Mouse (Mus musculus) embryonic facial prominence, embryonic 14.5 days (tissue): ENCODE results near the gene Tmprss11e. TPM values are rescaled to one million over a fixed set of nuclear protein-coding genes. Genes with fewer than 3 reads are reported as not detected.

Source experiments
- ATAC-seq: fragments of 200-750 bp; cut with Nextera tagmentation; 2 replicates; pipeline ENCODE4 v1.8.0; 2017; ENCODE audit warnings: low read depth, moderate number of reproducible peaks, moderate TSS enrichment
- DNase-seq: peaks from one replicate; pipeline ENCODE4 v3.0.0-alpha.2; 2015; ENCODE audit warnings: low spot score
- H3K27ac ChIP-seq: fragments of 300-500 bp; sonication (generic); replicated peaks from 2 replicates; pipeline ENCODE4 v1.5.1; 2014; ENCODE audit warnings: low read depth, mild to moderate bottlenecking, low read length, moderate library complexity
- H3K27me3 ChIP-seq: fragments of 300-500 bp; sonication (generic); replicated peaks from 2 replicates; pipeline ENCODE4 v1.6.1; 2014; ENCODE audit warnings: low read length; ENCODE audit not compliant: control insufficient read depth, insufficient read depth
- H3K36me3 ChIP-seq: fragments of 300-500 bp; sonication (generic); 2 replicates; pipeline ENCODE4 v1.6.1; 2014; ENCODE audit warnings: low read length, mixed read lengths; ENCODE audit not compliant: control insufficient read depth, insufficient read depth
- H3K4me1 ChIP-seq: fragments of 300-500 bp; sonication (generic); 2 replicates; pipeline ENCODE4 v1.6.1; 2014; ENCODE audit warnings: antibody characterized with exemption, low read length; ENCODE audit not compliant: control insufficient read depth, insufficient read depth
- H3K4me2 ChIP-seq: fragments of 300-500 bp; sonication (generic); 2 replicates; pipeline ENCODE4 v1.6.1; 2014; ENCODE audit warnings: low read depth, mild to moderate bottlenecking, low read length, moderate library complexity, mixed read lengths
- H3K4me3 ChIP-seq: fragments of 300-500 bp; sonication (generic); 2 replicates; pipeline ENCODE4 v1.5.1; 2014; ENCODE audit warnings: low read depth, mild to moderate bottlenecking, low read length
- H3K9ac ChIP-seq: fragments of 300-500 bp; sonication (generic); 2 replicates; pipeline ENCODE4 v1.6.1; 2014; ENCODE audit warnings: low read depth, mild to moderate bottlenecking, low read length, moderate library complexity, mixed read lengths
- H3K9me3 ChIP-seq: fragments of 300-500 bp; sonication (generic); 2 replicates; pipeline ENCODE4 v1.6.1; 2016; ENCODE audit warnings: low read length; ENCODE audit not compliant: control insufficient read depth
- WGBS: fragments of 180-500 bp; shearing (Covaris S2); extraction: QIAGEN DNeasy Blood & Tissue Kit; methylation state at CpG from one replicate; pipeline ENCODE4 v1.1.7; 2014; 5-methylcytosine and 5-hydroxymethylcytosine counted together
- polyA plus RNA-seq: library from polyadenylated mRNA; unstranded; fragments of >200 nt; fragmentation: Nextera tagmentation; extraction: Ambion mirVana; gene quantifications from 2 replicates; pipeline ENCODE4 v1.2.1, GENCODE M21; 2014

Tmprss11e gene
- polyA plus RNA-seq, 1 experiment from 2014 or later = 0.24 TPM

DNA sequence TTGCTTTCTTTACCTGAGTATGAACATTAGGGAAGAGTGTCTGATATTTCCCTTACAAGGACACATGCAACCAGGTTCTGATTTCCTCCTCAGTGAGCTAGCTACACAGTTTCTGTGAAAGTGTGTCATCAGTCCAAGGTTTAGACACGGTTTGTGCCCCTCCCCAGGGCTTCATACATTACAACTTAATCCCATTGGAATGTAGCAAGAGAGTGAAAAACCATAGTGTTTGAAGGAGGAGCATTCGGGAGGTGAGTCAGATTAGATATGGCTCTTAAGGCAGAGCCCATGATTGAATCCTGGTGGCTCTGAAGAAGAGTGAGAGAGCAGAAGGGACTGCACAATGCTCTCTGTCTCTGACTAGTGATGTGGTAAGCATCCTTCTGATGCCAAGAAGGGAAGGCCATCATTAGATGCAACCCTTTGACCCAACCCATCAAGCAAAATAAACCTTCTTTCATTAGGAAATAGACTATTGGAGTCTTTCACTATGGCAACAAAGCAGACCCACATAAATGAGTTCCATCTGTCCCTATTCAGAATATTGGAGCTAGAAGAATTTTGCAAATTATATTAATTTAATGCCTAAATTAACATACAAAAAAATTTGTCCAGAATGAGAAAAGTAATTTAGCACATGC, 22.7 kb downstream of the Tmprss11e start:
- H3K4me2 ChIP-seq = no peak overlapping the region
- H3K9ac ChIP-seq = no peak overlapping the region
- H3K4me3 ChIP-seq = no peak overlapping the region
- H3K36me3 ChIP-seq = no peaks in the 10 kb centered on the region
- ATAC-seq = no peak; the same call in 1 of the 2 replicates
- no peaks in the 10 kb centered on the region for H3K4me1 ChIP-seq
- no peaks in the 10 kb centered on the region for H3K27me3 ChIP-seq
- no peaks in the 10 kb centered on the region for H3K9me3 ChIP-seq
- 8% methylated on average over 2 of the region's 2 CpGs for WGBS
- DNase-seq = peak; percentile 27
- no peak overlapping the region for H3K27ac ChIP-seq

DNA sequence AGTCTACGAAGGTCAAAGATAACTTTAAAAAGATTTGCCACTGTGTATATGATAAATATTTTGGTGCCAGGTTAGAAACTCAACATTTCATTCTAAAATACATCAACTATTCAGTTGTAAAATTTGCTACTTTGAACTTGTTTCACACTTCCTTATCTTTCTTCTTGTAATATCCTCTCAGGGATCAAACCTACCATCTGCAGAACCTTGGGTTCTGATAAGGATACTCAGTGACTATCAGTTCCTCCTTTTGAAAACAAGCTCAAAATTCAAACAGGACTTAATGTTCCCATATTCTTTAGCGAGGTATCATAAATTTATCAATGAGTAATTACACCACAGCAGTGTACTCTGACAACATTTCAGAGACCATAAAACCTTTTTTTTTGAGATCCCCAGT, 30.6 kb downstream of the Tmprss11e start:
- Histone ChIP-seq H3K4me1 (no peaks in the 10 kb centered on the region), H3K36me3 (no peaks in the 10 kb centered on the region), H3K9ac (no peak overlapping the region), H3K27ac (no peak overlapping the region), H3K4me2 (no peak overlapping the region), H3K4me3 (no peak overlapping the region), H3K27me3 (no peaks in the 10 kb centered on the region), H3K9me3 (no peaks in the 10 kb centered on the region)
- WGBS = 84% methylated on average over 2 of the region's 2 CpGs
- no peak for ATAC-seq
- no peak for DNase-seq

DNA sequence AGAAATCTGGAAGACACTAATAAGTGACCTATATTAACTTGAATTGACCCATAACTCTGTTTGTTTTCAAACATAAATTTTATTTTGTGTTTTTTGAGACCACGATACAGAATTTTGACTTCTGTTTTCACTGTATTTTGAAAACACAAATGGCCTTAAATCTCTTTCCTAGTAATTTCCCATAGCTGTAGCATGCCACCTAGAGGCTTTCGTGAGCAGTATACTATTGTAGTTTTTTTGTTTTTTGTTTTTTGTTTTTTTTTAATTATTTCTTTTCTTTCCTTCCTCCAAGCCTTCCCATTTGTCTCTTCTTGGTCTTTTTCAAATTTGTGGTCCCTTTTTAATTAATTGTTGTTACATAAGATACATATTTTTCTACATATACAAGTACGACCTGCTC, 40.7 kb downstream of the Tmprss11e start:
- H3K27me3 ChIP-seq = no peaks in the 10 kb centered on the region
- no peak for ATAC-seq
- H3K4me1 ChIP-seq = no peaks in the 10 kb centered on the region
- no peaks in the 10 kb centered on the region for H3K36me3 ChIP-seq
- no peak overlapping the region for H3K9ac ChIP-seq
- H3K4me2 ChIP-seq = no peak overlapping the region
- no peak for DNase-seq
- H3K4me3 ChIP-seq = no peak overlapping the region
- H3K9me3 ChIP-seq = no peaks in the 10 kb centered on the region
- WGBS = 72% methylated on average over 3 of the region's 3 CpGs
- no peak overlapping the region for H3K27ac ChIP-seq

DNA sequence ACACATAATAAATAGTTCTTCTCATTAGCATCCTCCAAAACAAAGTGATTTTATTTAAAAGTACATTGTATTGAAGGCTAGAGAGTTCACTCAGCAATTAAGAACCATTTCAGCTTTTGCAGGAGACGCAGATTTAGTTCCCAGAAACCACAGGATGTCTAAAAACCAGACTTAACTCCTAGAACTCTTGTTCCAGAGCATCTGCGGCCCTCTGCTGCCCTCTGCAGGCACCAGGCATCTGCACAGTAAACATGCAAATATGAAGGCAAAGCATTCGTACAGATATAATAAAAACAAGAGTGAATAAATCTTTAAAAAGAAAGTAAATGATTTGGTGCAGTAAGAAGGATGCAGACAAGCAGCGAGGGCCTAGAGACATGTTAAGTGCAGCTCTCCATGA, 60.9 kb downstream of the Tmprss11e start:
- no peaks in the 10 kb centered on the region for H3K4me1 ChIP-seq
- H3K4me3 ChIP-seq = no peak overlapping the region
- WGBS = 56% methylated on average over 4 of the region's 4 CpGs
- peak; percentile 71 for DNase-seq
- no peaks in the 10 kb centered on the region for H3K9me3 ChIP-seq
- no peak overlapping the region for H3K9ac ChIP-seq
- no peak overlapping the region for H3K27ac ChIP-seq
- H3K36me3 ChIP-seq = no peaks in the 10 kb centered on the region
- no peak for ATAC-seq
- no peaks in the 10 kb centered on the region for H3K27me3 ChIP-seq
- no peak overlapping the region for H3K4me2 ChIP-seq

DNA sequence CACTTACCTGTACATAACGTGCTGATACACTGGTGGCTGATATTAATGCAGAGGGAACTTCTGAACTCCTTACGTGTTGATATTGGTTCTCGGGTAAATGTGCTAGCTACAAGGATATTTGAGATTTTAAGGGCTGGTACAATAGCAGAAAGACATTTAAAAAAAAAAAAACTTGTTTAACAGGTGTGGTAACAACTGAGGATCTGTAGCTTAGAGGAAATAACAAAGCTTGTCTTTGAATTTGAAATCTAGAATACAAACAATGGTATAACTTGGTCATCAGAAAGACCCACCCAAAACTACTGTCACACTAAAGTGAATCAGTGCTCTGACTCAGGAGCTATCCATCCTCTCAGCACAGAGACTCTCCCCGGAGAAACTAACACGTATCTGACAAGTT, 69.4 kb downstream of the Tmprss11e start, which contains the start of gene Tmprss11b:
Gene Tmprss11b (minus strand): TSS at position 101 of the 400 bp plus-strand sequence.
- Histone ChIP-seq H3K4me1 (no peaks in the 10 kb centered on the region), H3K27me3 (no peaks in the 10 kb centered on the region), H3K27ac (no peak within 1 kb of the TSS), H3K4me2 (no peak within 1 kb of the TSS), H3K36me3 (no peaks in the 10 kb centered on the region), H3K4me3 (no peak within 1 kb of the TSS), H3K9me3 (no peaks in the 10 kb centered on the region), H3K9ac (no peak within 1 kb of the TSS)
- ATAC-seq (no peak), DNase-seq (peak; percentile 6)
- 61% methylated on average over 5 of the region's 5 CpGs for WGBS

Other genes starting within 250 kb of the Tmprss11e start
- 0.57 TPM in 1 of 2 replicates, not detected in the other for gene Tmprss11g, start 227.2 kb downstream of the Tmprss11e start, polyA plus RNA-seq
- gene Tmprss11f, start 113.4 kb downstream of the Tmprss11e start, polyA plus RNA-seq = 0.14 and 0.31 TPM in 2 replicates
- gene Tmprss11b, start 69.5 kb downstream of the Tmprss11e start, polyA plus RNA-seq = 0.81 and 1.1 TPM in 2 replicates
- 41.9 and 42.5 TPM in 2 replicates for gene Ythdc1, start 58.4 kb upstream of the Tmprss11e start, polyA plus RNA-seq
- 0.04 TPM in 1 of 2 replicates, not detected in the other for gene Ugt2b34, start 161.1 kb upstream of the Tmprss11e start, polyA plus RNA-seq
- not detected in 2 replicates for gene Ugt2b1, start 180.7 kb upstream of the Tmprss11e start, polyA plus RNA-seq